Mouse (Mus musculus) Muller cell, postnatal 12 days (primary cell): ENCODE results near the gene Gjc1.

Experiments
- DNase-seq: peaks from one replicate; pipeline ENCODE4 v3.0.0-alpha.2; 2015; ENCODE audit errors: inconsistent ontology term

Gene Gjc1

GRCm38 (mm10) chr11:102819021-102819782, at the start of gene Gjc1:
TSS of gene Gjc1 (minus strand) at chr11:102819700.
- peak; percentile 69 for DNase-seq

GRCm38 (mm10) chr11:102864272-102864671, 44.8 kb upstream of the Gjc1 start:
- DNase-seq, result peak; percentile 26

GRCm38 (mm10) chr11:102859933-102860332, 40.4 kb upstream of the Gjc1 start:
- DNase-seq, result no peak

GRCm38 (mm10) chr11:102858951-102859350, 39.5 kb upstream of the Gjc1 start:
- peak; percentile 20 for DNase-seq

- DNase-seq, result no peak
These were observed 36.4 kb upstream of the Gjc1 start for GRCm38 (mm10) chr11:102855941-102856340.

- no peak for DNase-seq
These were observed 34.3 kb upstream of the Gjc1 start for GRCm38 (mm10) chr11:102853760-102854159.

GRCm38 (mm10) chr11:102851883-102852282, 32.4 kb upstream of the Gjc1 start:
- DNase-seq, result peak; percentile 39

GRCm38 (mm10) chr11:102845926-102846325, 26.4 kb upstream of the Gjc1 start:
- DNase-seq, result no peak

- DNase-seq, result no peak
These were observed 19.2 kb upstream of the Gjc1 start for GRCm38 (mm10) chr11:102838616-102839150.

GRCm38 (mm10) chr11:102838126-102838525, 18.6 kb upstream of the Gjc1 start:
- DNase-seq, result no peak

GRCm38 (mm10) chr11:102837385-102837784, 17.9 kb upstream of the Gjc1 start:
- no peak for DNase-seq

- DNase-seq, result no peak
These were observed 16.6 kb upstream of the Gjc1 start for GRCm38 (mm10) chr11:102836146-102836545.

- no peak for DNase-seq
These were observed 16.0 kb upstream of the Gjc1 start, which contains the start of gene Higd1b for GRCm38 (mm10) chr11:102835549-102835948. TSS of gene Higd1b (plus strand) at chr11:102835849.

GRCm38 (mm10) chr11:102834219-102834618, 14.7 kb upstream of the Gjc1 start:
- no peak for DNase-seq

GRCm38 (mm10) chr11:102832700-102833297, 13.3 kb upstream of the Gjc1 start:
- no peak for DNase-seq

GRCm38 (mm10) chr11:102830276-102830675, 10.8 kb upstream of the Gjc1 start:
- DNase-seq, result no peak

GRCm38 (mm10) chr11:102827097-102827496, 7.6 kb upstream of the Gjc1 start:
- no peak for DNase-seq

- no peak for DNase-seq
These were observed 7.0 kb upstream of the Gjc1 start for GRCm38 (mm10) chr11:102826476-102826875.

GRCm38 (mm10) chr11:102821231-102821630, 1.7 kb upstream of the Gjc1 start:
- DNase-seq, result no peak

- no peak for DNase-seq
These were observed 932 bp upstream of the Gjc1 start for GRCm38 (mm10) chr11:102820432-102820831.

- DNase-seq, result no peak
These were observed 384 bp upstream of the Gjc1 start for GRCm38 (mm10) chr11:102819783-102820385.
